Mouse (Mus musculus): Measurements from ENCODE around the gene Pcyt1a. TPM values are rescaled to one million over a fixed set of nuclear protein-coding genes. Genes with fewer than 3 reads are reported as not detected.

The Pcyt1a gene
- total RNA-seq, 2 experiments from 2014 or later = 43.9 to 47.5 TPM

Other genes starting within 250 kb of the Pcyt1a start
- 10 to 100 TPM; 40.0 to 40.2 TPM for gene Fbxo45, start 183.8 kb upstream of the Pcyt1a start, total RNA-seq (2021)
- gene Wdr53, start 183.7 kb upstream of the Pcyt1a start, total RNA-seq (2021) = 10 to 100 TPM; 11.9 to 14.3 TPM
- under 1 TPM in 1 of 2 experiments, not detected in 1; 0.25 TPM for gene Smco1, start 159.5 kb upstream of the Pcyt1a start, total RNA-seq (2021)
- 10 to 100 TPM; 27.2 to 27.5 TPM for gene Rnf168, start 153.5 kb upstream of the Pcyt1a start, total RNA-seq (2021)
- 10 to 100 TPM; 50.7 to 64.1 TPM for gene Ubxn7, start 98.7 kb upstream of the Pcyt1a start, total RNA-seq (2021)
- not detected for gene Tm4sf19, start 30.4 kb upstream of the Pcyt1a start, total RNA-seq (2021)
- gene Tctex1d2, start 11.2 kb upstream of the Pcyt1a start, total RNA-seq (2021) = 10 to 100 TPM; 13.7 to 15.6 TPM
- not detected for gene Slc51a, start 57.0 kb downstream of the Pcyt1a start, total RNA-seq (2021)
- gene Zdhhc19, start 65.3 kb downstream of the Pcyt1a start, total RNA-seq (2021) = not detected
- 100 to 1,000 TPM in 1 of 2 experiments, 10 to 100 TPM in 1; 97.9 to 112 TPM for gene Tfrc, start 178.0 kb downstream of the Pcyt1a start, total RNA-seq (2021)
- 100 to 1,000 TPM; 114 to 128 TPM for gene Tnk2, start 213.0 kb downstream of the Pcyt1a start, total RNA-seq (2021)

All from layer of hippocampus, postnatal 10 days (tissue).